Mouse (Mus musculus) heart, adult 18-20 months (tissue): Measurements from ENCODE around the gene L3mbtl1. TPM values are rescaled to one million over a fixed set of nuclear protein-coding genes. Genes with fewer than 3 reads are reported as not detected.
A peak's percentile ranks its signal among the peaks of the same experiment; 100 is the strongest.

Experiments used
- DNase-seq, 2 experiments: peaks; one replicate each; pipeline ENCODE4 v3.0.0; 2021 to 2022; ENCODE audit warnings: mixed read lengths in 1 of 2
- total RNA-seq, 2 experiments: library from RNA; stranded (reverse); gene quantifications; 2 replicates each; pipeline ENCODE4 v1.2.3; 2021

L3mbtl1 gene
- total RNA-seq, 2 experiments from 2014 or later = not detected

DNA sequence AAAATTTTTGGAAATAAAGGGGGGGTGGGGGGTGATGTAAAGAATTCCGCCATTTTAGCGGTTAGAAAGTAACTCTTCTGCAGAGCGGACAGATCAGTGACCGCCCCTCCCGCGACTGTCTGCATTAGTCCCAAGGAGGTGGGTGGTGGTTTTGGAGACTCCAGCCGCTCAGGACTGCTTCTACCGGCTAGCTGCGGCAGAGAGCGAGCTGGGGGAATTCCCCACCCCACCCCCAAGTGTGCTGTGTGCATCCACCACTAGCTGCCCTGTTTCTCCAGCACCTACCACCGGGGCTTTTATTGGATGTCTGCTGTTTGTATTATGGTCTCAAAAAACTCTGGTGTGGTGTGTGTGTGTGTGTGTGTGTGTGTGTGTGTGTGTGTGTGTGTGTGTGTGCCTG, 659 bp downstream of the L3mbtl1 start:
- DNase-seq = no peak

DNA sequence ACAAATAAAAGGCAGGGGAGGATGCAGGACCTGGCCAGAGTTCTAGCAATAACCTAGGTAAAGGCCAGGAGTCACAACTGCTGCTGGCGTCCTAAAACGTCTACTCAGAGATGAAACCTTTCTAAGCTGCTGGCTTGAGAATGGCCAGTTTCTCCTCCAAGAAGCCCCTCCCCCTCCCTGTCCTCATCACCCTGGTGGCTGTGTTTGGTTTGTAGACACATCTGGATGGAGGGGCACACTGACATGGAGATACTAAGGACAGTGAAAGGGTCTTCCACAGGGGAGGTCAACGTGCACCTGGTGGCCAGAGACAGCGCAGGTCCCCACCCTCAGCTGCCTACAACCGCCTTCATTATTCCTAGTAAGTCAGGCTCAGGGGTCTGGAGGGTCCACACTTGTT, 3.7 kb downstream of the L3mbtl1 start:
- no peak for DNase-seq

DNA sequence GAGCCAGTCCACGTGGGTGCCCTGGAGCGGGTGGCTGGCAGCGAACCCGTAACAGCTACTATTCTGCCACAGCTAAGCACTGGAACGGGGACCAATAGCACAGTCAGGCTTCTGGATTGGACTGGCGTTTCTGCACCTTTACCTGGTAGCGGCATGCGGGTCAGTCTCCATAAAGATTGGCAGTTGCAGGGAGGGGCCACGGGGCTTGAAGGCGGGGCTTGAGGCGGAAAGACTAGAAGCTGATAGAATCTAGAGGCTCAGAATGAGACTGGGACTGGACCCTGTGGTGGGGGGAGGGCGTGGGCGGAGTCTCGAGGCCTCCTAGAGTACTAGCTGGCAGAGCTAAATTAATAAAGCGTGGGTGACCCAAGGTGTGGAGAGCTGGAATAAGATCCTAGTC, 4.5 kb downstream of the L3mbtl1 start:
- DNase-seq = no peak

DNA sequence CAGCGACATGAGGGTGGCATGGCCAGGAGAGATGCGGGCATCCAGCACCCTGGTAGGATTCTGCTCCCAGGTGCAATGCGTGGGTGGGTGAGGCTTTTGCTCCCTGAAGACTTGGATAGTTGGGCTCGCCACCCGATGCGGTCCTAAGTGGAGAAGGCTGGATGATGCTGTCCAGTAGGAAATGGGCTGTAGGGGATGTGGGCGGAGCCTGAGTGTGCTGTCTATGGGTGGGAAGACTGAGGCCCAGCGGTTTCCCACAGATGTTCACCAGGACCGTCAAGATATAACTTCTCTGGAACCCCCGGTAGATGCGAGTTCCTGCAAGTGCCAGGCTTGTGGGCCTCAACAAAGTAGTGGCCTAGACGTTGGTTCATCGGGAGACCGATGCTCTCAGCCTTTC, 4.9 kb downstream of the L3mbtl1 start:
- DNase-seq = no peak

DNA sequence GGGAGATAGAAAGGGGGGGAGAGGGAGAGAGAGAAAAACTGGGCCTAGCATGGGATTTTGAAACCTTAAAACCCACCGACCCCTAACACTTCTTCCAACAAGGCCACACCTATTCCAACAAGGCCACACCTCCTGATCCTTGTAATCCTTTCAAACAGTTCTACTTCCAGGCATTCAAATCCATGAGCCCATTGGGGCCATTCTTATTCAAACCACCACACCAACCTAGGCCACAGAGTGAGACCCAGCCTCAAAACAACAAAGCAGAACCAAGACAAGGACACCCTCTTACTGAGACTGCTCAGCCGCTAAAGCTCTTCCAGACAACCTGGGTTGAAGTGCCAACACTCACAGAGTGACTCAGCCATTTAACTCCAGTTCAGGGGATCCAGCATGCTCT, 7.5 kb downstream of the L3mbtl1 start:
- no peak for DNase-seq

DNA sequence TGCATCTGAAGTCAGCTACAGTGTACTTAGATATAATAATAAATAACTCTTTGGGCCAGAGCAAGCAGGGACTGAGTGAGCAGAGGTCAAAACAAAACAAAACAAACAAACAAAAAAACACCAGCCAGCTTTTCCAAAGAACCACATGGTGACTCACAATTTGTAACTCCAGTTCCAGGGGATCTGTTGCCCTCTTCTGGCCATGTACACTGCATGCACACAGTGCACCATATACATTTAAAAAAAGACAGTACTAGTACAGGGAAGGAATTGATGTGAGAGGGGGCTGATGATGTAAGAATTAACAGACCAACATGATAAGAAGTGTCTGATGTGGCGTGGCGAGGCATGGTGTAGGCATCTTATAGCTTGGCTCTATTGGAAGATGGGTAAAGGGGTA, 13.6 kb downstream of the L3mbtl1 start:
- DNase-seq = no peak

DNA sequence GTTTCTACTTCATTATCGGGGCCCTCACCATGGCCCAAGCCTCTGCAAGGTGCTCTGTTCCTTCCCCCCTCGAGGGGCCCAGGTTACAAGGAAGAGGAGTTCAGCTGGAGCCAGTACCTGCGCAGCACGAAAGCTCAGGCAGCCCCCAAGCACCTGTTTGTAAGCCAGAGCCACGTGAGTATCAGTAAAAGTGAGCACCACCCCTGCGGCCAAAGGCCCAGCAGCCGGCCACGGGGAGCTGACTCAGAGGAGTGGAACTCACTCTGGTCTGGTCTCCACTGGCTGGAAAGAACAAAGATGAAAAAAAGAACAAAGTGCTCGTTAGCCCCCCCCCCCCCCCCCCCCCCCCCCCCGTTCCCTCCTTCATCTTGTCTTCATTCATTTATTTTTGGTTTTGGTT, 18.0 kb downstream of the L3mbtl1 start:
- no peak for DNase-seq

DNA sequence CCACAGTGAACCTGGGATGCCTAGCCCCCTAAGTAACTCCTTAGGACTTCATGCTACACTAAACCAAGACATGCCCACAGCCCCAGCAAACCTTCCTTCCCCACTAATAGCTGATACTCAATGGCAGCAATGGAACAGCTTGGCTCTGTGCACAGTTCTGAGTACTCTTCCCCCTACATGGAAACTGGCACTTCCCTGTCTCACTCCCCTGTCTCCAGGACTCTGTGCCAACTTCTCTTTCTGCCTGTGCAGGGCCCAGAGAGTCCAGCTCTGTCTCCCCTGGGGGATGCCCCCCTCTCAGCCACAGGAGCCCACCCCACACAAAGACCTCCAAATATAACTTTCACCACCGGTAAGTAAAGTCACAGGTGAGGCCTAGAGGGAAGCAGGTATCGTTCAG, 23.5 kb downstream of the L3mbtl1 start:
- no peak for DNase-seq

DNA sequence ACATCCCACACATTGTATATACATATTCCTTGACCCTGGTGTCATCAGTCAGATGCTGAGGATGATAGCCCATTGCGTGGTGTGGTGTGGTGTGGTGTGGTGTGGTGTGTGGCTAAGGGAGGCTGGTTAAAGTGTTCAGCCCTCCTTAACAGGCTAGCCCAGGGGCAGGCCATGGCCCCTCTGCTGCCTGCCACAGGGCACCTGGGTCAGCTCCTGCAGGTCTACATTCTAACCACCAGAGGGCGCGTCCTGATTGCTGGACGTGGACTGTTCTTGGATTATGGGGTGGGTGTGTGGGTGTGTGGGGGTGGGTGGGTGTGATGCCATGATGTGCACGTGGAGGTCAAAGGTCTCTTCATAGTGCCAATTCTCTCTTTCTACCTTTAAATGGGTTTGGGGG, 25.1 kb downstream of the L3mbtl1 start:
- DNase-seq = peak; percentile 29 to 68

DNA sequence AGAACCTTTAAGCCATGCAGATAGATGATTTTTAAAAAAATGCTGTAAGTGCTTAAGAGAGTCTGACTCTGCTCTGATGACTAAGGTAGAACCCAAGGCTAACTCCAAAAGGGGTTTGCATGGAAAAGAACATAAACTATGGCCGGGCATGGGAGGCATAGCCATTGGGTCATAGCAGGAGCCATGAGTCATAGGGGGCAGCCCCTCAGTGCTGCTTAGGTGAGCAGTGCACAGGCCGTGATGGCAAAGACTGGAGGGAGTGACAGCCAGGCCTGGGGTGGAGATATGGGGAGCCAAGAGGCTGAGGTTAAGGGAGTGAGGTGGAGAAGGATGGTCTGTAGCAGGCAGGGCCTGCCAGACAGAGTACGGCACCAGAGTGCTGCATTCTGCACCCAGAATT, 25.8 kb downstream of the L3mbtl1 start:
- no peak for DNase-seq

DNA sequence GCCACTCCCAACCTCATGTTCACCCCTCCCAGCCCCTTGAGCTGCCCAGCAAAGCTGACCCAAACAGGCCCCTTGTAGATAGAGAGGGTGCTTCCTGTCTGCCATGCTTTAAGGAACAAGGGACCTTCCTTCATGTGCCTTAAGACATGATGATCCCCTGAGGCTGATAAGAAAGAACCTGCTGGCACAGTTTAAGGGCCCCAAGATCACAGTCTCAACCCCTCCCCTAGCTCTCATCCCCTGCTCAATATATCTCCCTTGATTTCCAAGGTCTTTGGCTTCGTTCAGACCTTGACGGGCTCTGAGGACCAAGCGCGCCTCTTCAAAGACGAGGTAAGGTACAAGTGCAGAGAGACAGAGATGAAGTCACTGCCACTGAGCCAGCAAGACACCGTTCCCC, 27.6 kb downstream of the L3mbtl1 start:
- no peak for DNase-seq

DNA sequence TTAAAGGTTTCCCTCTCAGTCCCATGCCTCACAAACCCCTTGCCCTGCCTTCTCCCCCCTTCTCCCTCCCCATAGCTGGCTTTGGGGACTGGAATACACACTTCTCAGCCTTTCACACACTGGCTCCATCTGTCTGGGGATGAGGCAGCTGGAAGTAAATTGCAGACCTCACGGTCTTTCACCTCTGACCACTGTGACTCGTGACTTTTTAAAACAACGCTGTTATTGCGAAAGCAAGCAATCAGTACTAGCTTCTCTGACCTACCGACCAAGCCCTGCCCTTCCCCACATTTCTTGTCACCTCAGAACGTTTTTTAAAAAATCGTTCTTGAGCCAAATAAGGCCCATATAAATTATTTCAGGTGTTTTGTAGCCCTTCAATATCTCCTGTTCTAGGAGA, 29.5 kb downstream of the L3mbtl1 start:
- DNase-seq = no peak

DNA sequence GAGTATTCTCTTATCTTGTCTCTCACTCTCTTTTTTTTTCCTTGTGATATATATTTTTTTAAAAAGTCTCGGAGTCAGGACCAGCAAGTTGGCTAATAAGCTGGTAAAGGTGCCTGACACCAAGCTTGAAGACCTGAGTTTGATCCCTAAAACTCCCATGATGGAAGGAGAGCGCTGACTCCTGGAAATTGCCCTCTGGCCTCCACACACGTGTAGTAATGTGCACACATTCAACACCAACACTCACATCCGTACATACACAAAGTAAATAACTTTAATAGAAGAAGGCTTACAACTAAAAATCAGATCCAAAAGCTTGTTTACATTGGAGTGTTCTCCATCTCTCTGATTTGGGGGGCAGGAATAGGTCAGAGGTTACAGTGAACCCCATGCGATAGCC, 29.9 kb downstream of the L3mbtl1 start:
- no peak for DNase-seq

DNA sequence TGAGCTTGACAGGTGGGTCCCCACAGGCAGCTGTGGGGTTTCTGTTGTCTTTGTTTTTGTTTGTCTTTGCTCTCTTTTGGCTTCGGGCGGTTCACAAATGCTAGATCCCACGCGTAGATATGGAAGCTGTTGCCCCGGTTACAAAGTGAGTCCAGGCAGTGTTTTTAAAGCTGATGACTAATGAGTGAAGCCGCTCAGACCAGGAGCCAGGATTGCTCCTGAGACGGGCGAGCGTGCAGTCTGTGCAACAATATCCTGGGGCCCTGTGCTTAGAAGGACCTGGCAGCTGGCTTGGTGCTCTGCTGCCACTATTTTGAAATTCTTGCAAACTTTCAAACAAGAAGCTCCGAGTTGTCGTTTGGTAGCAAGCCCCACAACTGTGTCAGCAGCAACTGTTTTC, 30.4 kb downstream of the L3mbtl1 start:
- no peak for DNase-seq

DNA sequence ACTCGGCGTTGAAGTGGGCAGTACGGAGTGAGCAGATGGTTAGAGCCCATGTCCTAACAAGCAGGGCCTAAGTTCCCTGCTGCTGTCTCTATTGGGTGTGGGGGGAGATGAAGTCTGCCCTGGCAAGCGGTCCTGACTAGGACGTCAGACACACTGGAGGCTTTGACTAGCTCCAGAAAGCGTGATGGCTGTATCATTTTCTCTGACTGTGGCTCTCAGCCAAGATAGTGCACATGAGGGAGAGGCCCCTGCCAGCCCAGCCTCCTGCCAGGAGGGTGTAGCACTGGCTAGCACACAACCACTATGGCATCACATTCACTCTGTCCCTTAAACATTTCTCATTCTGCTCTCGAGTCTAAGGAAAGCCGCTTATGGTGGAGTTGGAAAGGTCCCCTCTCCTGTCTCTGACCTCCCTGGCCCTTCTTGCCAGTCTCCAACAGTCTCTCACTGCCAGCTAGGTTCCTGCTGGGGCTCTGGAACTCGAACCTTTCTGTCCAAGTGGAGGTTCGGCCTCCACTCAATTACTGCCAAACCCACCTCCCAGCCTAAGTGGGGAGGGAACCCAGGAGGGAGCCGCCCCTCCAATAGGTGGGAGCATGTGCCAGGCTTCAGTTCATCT, 32.0 kb downstream of the L3mbtl1 start:
- peak; percentile 48 to 61 for DNase-seq

DNA sequence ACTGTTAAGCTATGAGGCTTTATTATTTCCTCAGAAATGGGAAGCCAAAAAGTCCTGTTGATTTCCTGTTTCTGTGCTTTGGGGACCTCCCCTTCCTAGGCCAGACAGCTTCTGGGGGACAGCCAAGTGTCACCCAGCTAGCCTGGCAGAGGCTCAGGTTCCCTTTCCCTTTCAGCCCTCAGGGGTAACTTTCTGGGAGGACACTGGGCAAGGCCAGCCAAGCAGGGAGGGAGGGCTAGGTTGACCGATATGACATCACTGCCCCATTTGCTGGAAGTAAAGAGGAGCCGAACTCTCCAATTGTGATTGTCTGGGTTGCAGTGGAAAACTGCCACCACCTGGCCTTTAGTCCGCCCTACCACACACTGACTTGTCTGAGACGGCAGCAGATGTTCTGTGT, 32.7 kb downstream of the L3mbtl1 start:
- peak; percentile 61 to 78 for DNase-seq

DNA sequence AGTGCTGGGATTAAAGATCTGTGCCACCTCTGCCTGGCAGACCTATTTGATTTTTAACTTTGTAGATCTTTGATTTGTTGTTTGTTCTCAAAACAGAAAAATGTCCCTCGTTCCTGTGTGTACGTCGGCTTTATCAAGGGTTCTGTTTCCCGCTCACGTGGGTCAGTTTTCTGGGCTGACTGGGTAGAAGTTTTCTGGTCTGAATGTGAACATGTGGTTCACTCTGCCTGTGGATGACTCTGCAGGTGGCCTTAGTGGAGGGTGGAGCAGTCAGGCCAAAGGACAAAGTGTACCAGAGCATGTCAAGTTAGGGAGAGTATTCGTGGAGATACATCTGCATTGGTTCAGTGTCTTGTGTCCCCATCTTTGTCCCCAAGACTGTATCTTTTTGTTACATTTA, 41.1 kb downstream of the L3mbtl1 start:
- no peak for DNase-seq

DNA sequence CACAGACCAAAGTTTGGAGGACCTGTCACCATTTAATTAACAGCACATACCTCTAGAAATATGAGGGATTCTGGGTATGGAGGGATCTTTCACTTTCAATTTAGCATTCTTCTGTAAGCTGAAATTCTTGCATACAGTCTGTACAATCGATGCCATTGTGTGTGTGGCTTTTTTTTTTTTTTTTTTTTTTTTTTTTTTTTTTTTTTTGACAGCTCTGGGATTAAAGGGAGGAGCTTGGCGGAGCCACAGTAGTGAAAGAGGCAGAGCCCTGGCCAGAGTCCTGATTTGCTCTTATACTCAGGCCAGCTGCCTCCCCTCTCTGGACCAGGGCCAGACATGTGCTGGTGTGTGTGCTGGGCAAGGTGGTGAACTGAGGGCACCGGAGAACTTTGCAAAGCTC, 42.7 kb downstream of the L3mbtl1 start:
- DNase-seq = peak; percentile 60 to 67

DNA sequence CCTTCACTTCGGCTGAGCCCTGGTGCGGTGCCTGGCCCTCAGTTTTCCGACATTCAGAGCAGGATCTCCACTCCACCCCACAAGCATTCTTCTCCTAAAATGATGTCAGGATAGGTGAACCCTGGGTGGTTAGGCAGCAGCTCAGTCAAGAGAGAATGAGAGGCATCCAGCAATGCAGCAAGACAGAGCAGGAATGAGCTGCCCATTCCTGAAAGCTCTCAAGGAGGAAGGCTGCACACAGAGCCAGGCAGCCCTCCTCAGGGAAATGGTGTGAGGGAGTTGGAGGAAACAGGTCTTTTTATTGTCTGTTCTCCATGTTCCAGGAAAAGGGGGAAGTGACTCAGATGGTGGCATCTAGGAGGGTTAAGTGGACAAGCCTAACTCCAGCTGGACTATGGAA, 43.5 kb downstream of the L3mbtl1 start:
- DNase-seq = no peak

DNA sequence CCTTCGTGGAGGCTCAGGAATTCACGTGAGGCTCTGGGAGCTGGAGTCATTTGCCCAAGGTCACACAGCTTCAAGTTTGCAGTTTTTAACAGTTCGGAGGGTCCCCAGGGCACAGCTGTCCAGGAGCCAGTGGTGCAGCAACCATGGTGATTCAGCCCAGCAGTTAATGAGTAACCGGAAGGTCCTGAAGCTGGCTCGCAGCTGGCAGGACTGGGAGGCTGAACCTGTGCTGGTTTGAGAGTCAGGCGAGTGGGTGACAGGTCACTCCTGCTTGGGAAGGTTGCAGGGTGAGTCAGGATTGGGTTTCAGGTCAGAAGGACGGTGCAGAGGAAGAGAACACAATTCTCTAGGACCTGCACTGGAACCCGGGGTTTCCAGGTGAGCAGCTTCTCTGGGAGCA, 43.9 kb downstream of the L3mbtl1 start, which contains the start of gene Sgk2:
TSS of gene Sgk2 (plus strand) at position 113 of the 400 bp plus-strand sequence.
- no peak for DNase-seq

DNA sequence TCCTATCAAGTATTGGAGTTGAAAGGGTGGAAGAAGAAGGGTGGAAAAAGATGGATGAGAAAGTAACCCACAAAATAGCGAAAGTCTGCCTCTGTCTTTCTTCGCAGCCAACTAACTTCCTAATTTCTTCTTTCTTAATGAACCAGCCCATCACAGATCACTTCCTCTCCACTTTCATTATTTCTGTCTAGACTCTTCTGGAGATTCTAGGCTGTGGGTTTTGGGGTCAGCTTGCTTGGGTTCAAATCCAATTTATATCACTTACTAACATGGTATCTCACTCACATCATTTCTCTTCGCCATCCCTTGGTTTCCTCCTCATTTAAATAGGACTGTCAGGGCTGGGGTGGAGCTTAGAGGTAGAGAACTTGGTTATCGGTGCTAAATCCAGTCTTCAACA, 45.0 kb downstream of the L3mbtl1 start:
- no peak for DNase-seq

DNA sequence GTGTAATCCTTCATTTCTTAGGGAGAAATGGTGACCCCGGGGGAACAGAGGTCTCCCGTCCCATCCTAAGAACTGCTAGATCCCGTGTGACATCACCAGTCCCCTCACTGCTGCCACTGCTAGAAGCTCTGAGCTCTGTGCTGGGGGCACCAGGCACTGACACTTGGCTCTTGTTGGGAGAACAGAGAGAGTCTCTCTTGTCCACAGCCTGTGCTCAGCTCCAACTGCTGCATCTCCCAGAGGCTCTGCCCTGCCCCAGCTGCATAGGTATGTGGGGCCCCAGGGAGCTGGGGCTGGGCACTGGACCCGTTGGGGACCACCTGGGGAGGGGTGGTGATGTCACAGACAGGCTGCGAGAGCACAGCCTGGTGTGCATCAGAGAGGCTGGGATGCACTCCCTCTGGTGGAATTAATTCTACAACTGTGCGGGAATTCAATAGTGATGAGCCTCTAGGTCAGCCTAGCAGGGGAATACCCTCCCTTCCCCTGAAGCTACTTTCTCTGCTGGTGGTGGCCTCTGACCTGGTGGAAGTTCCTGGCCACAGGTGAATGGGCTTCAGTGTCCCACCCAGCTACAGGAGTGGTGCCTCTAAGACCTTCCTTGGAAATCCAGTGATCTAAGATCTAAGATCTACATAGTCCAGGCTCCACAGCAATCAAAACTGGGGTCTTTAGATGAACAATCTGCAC, 48.3 kb downstream of the L3mbtl1 start:
- DNase-seq = no peak

DNA sequence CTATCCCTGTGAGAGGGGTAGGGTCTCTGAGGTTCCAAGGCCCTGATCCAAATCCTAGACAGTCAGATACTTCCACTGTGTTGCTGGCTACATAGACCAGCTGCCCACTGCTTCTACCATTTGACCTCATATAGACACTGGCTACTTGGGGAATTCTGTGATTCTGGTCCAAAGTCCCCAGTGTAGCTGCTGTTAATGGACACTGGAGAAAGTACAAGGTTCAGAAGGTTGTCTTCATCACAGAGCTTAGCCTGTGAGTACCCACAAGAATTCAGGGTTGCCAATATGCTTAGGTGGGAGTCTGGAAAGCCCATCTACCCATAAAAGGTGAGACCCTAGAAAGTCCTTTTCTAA, 48.8 kb downstream of the L3mbtl1 start:
- DNase-seq = no peak

DNA sequence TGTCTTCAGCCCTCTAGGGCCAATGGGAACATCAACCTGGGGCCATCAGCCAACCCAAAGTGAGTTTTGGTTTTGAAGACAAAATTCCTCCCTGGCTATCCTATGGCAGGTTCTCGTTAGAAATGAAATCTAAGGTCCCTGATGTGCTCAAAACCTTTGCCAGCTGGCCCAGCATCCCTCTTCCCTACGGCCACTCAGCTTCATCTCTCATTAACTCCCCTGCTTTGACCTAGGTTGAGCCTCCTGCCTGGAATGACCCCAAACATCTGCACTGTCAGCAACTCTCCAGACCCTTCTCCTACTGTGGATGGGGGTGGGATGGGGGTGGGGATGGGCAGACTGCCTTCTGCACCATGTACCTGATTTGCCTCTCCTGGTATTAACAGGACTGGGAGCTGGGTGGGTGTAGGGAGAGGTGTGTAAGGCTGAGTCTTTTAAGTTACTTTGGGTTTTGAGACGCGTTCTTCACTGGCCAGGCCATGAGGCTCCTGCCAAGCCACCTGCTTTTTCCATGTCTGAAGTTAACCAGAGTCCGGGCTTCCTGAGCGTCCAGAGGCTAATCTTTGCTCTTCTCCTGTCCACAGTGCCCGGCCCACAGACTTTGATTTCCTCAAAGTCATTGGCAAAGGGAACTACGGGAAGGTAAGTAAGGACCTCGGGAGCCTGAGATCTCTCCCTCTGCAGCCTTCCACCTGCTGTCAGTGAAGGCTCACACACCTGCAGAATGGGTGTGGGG, 50.8 kb downstream of the L3mbtl1 start:
- no peak for DNase-seq
